Mouse (Mus musculus): ENCODE results near the gene Scn4a. TPM values are rescaled to one million over a fixed set of nuclear protein-coding genes. Genes with fewer than 3 reads are reported as not detected.

Scn4a gene
- total RNA-seq, 2 experiments from 2014 or later, result not detected

GRCm38 (mm10) chr11:106301765-106302164 lies 51.3 kb downstream of the Scn4a start, which contains the start of gene Gh:
Gene Gh (minus strand): TSS chr11:106301865.
- Histone ChIP-seq H3K4me3 (no peak within 1 kb of the TSS), H3K27ac (no peak within 1 kb of the TSS)
- no peak for DNase-seq (ENCODE audit: low spot score in 2 of 2)
- no peak for TF ChIP-seq CTCF (conservative IDR thresholded peaks at IDR 0.05)

DNA sequence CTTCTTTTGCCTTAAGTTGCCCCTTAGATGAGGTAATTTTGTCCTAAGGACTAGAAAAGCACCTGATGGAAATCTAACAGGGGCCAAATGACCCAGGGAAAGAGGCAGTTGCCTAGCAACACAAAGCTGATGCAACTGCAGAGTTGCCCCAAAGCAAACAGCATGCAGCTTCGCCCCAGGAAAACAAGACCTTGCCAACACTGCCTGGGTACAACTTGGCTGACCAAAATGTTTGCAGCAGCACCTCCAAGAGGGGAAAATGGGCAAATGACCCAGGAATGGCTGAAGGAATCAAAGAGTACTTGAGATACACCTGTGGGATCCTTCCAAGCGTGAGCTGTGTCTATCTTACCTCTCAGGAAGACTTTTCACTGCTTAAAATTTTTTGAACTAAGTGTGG lies 61.2 kb downstream of the Scn4a start:
- Histone ChIP-seq H3K4me3 (no peak overlapping the region), H3K27ac (no peak overlapping the region)
- DNase-seq (ENCODE audit: low spot score in 2 of 2), result no peak
- TF ChIP-seq CTCF (conservative IDR thresholded peaks at IDR 0.05), result peak; percentile 50

GRCm38 (mm10) chr11:106290376-106290775 lies 62.7 kb downstream of the Scn4a start:
- no peak overlapping the region for H3K4me3 ChIP-seq
- H3K27ac ChIP-seq, result no peak overlapping the region
- TF ChIP-seq CTCF (conservative IDR thresholded peaks at IDR 0.05), result no peak

GRCm38 (mm10) chr11:106289369-106289768 lies 63.7 kb downstream of the Scn4a start:
- H3K4me3 ChIP-seq, result no peak overlapping the region
- peak; percentile 53 for TF ChIP-seq CTCF (conservative IDR thresholded peaks at IDR 0.05)
- no peak overlapping the region for H3K27ac ChIP-seq
- no peak for DNase-seq (ENCODE audit: low spot score in 2 of 2)

More at GRCm38 (mm10) chr11:106290376-106290775, 62.7 kb downstream of the Scn4a start:
- DNase-seq (ENCODE audit: low spot score in 2 of 2), result no peak

GRCm38 (mm10) chr11:106286987-106287386 lies 66.1 kb downstream of the Scn4a start:
- no peak for DNase-seq (ENCODE audit: low spot score in 2 of 2)
- Histone ChIP-seq H3K4me3 (no peak overlapping the region), H3K27ac (peak overlapping the region; percentile 12; the same call in 1 of the 2 replicates)
- TF ChIP-seq CTCF (conservative IDR thresholded peaks at IDR 0.05), result no peak

DNA sequence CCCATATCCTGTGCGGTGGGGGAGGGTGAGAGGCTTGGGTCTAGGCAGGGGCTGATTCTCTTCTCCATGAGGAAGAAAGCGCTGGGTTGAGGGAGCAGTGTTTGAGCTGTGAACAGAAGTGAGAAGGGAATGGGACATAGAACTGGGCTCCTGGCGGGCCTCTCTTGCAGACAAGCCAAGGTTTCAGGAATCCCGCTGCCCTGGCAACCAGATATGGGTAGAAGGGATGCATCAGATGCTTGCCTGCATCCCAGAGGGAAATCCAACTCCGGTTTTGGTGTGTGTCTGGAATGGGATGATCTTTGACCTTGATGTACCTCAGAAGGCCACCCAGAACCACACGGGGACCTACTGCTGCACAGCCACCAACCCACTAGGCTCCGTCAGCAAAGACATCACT lies 66.9 kb downstream of the Scn4a start:
- no peak overlapping the region for H3K27ac ChIP-seq
- no peak for TF ChIP-seq CTCF (conservative IDR thresholded peaks at IDR 0.05)

DNA sequence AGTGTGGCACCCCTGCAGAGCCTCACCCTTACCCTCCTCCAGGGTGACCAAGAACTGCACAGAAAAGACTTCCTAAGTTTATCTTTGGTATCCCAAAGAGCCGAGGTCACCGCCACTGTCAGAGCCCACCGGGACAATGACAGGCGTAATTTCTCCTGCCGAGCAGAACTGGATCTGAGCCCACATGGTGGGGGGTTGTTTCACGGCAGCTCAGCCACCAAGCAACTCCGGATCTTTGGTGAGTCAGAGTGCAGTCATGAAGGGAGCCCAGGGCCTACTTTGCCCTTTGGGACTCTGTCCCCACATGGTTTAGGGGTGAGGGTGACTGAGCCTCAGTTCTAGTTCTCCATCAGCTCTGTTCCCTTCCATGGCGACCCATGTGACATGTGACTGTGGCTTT lies 69.0 kb downstream of the Scn4a start:
- no peak overlapping the region for H3K27ac ChIP-seq
- DNase-seq (ENCODE audit: low spot score in 2 of 2), result no peak
- no peak for TF ChIP-seq CTCF (conservative IDR thresholded peaks at IDR 0.05)
- H3K4me3 ChIP-seq, result no peak overlapping the region

More for the DNA sequence above, 66.9 kb downstream of the Scn4a start:
- H3K4me3 ChIP-seq, result no peak overlapping the region
- no peak for DNase-seq (ENCODE audit: low spot score in 2 of 2)

DNA sequence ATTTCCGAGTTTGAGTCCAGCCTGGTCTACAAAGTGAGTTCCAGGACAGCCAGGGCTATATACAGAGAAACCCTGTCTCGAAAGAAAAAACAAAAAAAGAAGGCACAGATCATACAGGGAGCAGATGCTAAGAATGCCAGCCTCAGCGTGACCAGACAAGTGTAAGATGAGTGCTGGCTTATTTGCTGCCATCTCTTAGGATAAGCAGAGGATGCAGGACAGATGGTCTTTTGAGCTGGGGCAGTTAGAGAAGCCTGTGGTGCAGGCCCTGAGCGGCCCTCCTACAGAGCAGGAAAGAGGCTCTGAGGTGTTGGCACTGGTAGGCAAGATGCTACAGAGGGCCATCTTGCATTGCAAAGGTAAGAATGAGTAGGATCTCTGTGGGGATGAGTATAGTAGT lies 69.7 kb downstream of the Scn4a start:
- no peak for TF ChIP-seq CTCF (conservative IDR thresholded peaks at IDR 0.05)
- DNase-seq (ENCODE audit: low spot score in 2 of 2), result no peak
- H3K27ac ChIP-seq, result no peak overlapping the region
- H3K4me3 ChIP-seq, result no peak overlapping the region

DNA sequence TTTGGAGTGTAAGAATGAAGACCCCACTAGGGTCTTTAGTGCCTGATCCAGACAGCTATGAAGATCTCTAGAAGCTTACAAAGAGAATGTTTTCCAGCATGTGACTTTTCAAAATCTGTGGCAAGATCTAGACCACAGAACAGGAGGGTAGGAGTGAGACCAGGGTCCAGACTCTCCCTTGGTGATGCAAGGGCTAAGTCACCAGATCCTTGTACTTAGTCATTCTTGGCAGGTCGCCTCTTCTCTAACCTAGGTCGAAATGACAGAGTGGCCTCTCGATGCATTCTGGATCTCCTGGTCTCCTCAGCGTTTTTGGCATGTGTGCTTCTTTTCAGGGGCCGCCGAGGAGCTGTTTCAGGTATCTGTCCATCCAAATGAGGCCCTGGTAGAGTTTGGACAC lies 70.6 kb downstream of the Scn4a start:
- no peak overlapping the region for H3K4me3 ChIP-seq
- no peak for TF ChIP-seq CTCF (conservative IDR thresholded peaks at IDR 0.05)
- H3K27ac ChIP-seq, result no peak overlapping the region
- no peak for DNase-seq (ENCODE audit: low spot score in 2 of 2)

DNA sequence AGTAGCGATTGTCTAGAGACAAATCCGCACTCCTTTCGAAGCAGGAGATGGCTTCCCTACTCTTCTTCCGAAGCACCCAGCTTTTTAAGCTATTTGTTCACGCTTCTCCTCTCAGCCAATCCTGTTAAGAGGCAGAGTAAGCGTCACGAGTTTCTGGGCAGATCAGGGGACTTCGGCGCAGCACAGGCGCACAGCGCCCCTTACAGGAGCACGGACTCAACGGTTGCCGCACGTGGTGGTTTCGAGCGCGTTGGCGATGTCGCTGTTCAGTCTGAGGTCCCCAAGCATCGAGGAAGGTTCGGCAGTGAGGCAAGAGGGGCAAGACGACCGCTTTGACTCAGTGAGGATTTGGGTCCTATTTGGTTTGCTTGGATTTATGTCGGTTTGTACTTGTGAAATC lies 76.6 kb downstream of the Scn4a start, which contains the start of gene Tcam1:
Tcam1 (plus strand) TSS at position 219 of the 400 bp plus-strand sequence.
- peak; percentile 93 to 97 for DNase-seq (ENCODE audit: low spot score in 2 of 2)
- peak within 1 kb of the TSS; percentile 28; the same call in 1 of the 2 replicates for H3K4me3 ChIP-seq
- H3K27ac ChIP-seq, result no peak within 1 kb of the TSS
- TF ChIP-seq CTCF (conservative IDR thresholded peaks at IDR 0.05), result peak; percentile 89

DNA sequence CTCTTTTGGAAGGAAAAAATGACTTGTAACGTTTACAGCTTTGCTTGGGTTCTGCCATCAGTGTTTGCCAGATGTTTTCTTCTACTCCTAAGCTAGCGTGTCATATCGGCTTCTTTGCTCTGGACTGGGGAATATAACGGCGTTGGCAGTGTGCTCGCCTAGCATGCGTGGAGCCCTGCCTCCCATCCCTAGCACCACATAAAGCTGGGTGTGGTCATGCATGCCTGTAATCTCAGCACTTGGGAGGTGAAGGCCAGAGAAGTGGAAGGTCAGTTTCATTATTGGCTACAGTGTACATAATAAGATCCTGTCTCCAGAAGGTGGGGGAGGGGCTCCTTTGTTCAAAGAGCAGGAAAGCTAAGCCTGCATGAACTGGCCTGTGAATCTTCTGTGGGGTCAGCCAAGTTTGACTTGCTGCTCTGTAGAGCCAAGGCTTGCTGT lies 78.1 kb downstream of the Scn4a start:
- Histone ChIP-seq H3K4me3 (no peak overlapping the region), H3K27ac (no peak overlapping the region)
- TF ChIP-seq CTCF (conservative IDR thresholded peaks at IDR 0.05), result no peak
- no peak for DNase-seq (ENCODE audit: low spot score in 2 of 2)

GRCm38 (mm10) chr11:106274374-106274773 lies 78.7 kb downstream of the Scn4a start:
- no peak for TF ChIP-seq CTCF (conservative IDR thresholded peaks at IDR 0.05)

DNA sequence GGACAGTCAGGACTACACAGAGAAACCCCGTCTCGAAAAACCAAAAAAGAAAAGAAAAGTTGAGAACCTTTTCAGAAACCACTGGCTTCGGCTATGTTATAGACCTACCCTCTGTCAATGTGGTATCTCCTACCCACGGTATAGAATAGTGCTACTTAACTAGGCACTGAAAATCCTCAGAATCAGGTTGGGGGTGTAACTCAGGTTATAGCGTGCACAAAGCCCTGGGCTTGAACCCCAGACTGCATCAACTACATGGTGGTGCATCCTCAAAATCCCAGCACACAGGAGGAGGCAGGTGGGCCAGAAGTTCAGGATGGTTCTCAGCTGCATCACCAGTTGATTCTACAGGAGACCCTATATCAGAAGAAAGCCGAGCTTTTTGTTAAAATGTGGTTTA lies 79.3 kb downstream of the Scn4a start:
- H3K4me3 ChIP-seq, result no peak overlapping the region
- no peak for TF ChIP-seq CTCF (conservative IDR thresholded peaks at IDR 0.05)
- 0 out of 2 replicates have a peak overlapping the region, but pooled peaks have one; percentile 95 for H3K27ac ChIP-seq
- DNase-seq (ENCODE audit: low spot score in 2 of 2), result no peak

More at GRCm38 (mm10) chr11:106274374-106274773, 78.7 kb downstream of the Scn4a start:
- DNase-seq (ENCODE audit: low spot score in 2 of 2), result no peak
- Histone ChIP-seq H3K27ac (no peak overlapping the region), H3K4me3 (no peak overlapping the region)

- no peak for TF ChIP-seq CTCF (conservative IDR thresholded peaks at IDR 0.05)
- Histone ChIP-seq H3K4me3 (peak overlapping the region; percentile 74), H3K27ac (peak overlapping the region; percentile 95)
- no peak for DNase-seq (ENCODE audit: low spot score in 2 of 2)
These were observed 79.8 kb downstream of the Scn4a start for GRCm38 (mm10) chr11:106273311-106273684.

Data from layer of hippocampus, adult 2 months (tissue).